Mouse (Mus musculus) cerebellum, adult 2 months (tissue): ENCODE measurements around the gene Dusp23.

Experiments
- CTCF ChIP-seq: fragments of 200-500 bp; IDR thresholded peaks from 2 replicates; pipeline ENCODE4 v1.5.1; 2011; ENCODE audit warnings: low read depth, mild to moderate bottlenecking, control low read depth, low read length, moderate library complexity, borderline replicate concordance; ENCODE audit not compliant: insufficient read depth
- POLR2A ChIP-seq: fragments of 200-500 bp; IDR thresholded peaks from 2 replicates; pipeline ENCODE4 v1.6.1; 2011; ENCODE audit warnings: low read length, control low read depth, borderline replicate concordance; ENCODE audit not compliant: insufficient read depth

DNA sequence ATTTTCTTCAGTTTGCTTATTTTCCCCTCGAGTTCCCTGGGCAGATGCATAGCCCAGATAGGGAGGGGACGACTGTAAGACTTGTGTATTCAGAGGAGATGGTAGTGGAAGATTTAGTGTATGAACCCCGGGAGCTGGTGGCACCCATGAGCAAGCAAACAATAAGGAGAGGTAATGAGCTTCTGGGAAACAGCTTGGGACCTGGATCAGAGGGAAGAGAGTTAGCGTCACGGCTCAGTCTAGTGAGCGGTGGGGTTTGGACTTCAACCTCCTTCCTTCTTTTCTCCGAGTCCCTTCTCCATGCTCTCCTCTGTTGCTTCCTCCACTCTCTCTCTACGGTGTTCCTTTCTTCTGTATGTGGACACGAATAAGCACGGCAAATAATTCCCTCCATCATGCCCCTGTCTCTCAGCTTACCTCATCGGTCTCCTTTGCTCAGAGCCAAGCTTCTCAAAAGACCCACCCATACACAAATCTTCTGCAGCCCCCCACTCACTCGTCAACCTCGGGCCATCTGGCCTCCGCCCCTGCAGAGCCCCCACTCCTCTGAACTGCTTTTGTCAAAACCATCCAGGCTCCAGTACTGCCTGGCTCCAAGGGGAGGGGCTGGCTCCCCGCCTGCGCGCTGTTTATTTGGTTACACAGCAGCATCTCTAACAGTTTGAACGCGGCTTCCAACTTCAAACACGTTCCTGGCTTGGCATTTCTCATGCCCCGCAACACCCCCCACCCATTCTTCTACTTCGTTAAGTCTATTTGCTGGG is 16.0 kb downstream of the Dusp23 start:
- TF ChIP-seq CTCF (no peak), POLR2A (no peak)
